Mouse (Mus musculus) left cerebral cortex, adult 18-20 months (tissue): ENCODE measurements around the gene Gm6899. TPM values are rescaled to one million over a fixed set of nuclear protein-coding genes. Genes with fewer than 3 reads are reported as not detected.

Experiments used
- DNase-seq, 2 experiments: peaks; one replicate each; pipeline ENCODE4 v3.0.0; 2021 to 2022; ENCODE audit warnings: low spot score in 2 of 2, mixed read lengths in 1 of 2
- total RNA-seq, 2 experiments: library from RNA; stranded (reverse); gene quantifications; 2 replicates each; pipeline ENCODE4 v1.2.3; 2021

Gene Gm6899
- total RNA-seq, 2 experiments from 2014 or later, result not detected

DNA sequence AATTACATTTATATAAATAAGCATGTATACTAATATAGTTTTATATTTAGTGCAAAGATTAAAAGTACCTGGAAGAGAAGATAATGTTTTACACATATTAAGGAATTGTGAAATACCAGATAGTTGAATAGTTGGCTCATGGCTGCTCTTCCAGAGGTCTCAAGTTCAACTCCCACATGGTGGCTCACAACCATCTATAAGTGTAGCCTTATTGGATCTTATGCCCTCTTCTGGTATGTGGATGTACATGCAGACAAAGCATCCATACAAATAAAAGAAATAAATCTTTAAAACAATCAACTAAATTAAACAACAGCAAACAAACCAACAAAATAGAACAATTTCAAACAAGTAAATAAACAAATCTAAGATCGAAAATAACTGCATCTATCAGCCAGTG is 49.1 kb downstream of the Gm6899 start:
- no peak for DNase-seq

Other genes starting within 250 kb of the Gm6899 start
- 1 to 10 TPM; 6.9 to 8.5 TPM for gene Fancl, start 207.1 kb upstream of the Gm6899 start, total RNA-seq
- gene Vrk2, start 758 bp downstream of the Gm6899 start, total RNA-seq, result 1 to 10 TPM; 4.0 to 5.9 TPM